Mouse (Mus musculus) heart, postnatal 0 days (tissue): Measurements from ENCODE around the gene Myo5a. TPM values are rescaled to one million over a fixed set of nuclear protein-coding genes. Genes with fewer than 3 reads are reported as not detected.
"Not testable (repeated sequence)": the region's sequence is repeated elsewhere in the genome, so short reads cannot be mapped to it uniquely, and the experiment has no call there.

ENCODE experiments used
- ATAC-seq: fragments of 200-750 bp; cut with Nextera tagmentation; 2 replicates; pipeline ENCODE4 v1.8.0; 2017; ENCODE audit warnings: low read depth, moderate number of reproducible peaks, moderate library complexity; ENCODE audit not compliant: insufficient read depth
- DNase-seq: peaks from one replicate; pipeline ENCODE4 v3.0.0-alpha.2; 2016; ENCODE audit warnings: low spot score
- H3K27ac ChIP-seq: fragments of 300-500 bp; sonication (generic); 2 replicates; pipeline ENCODE4 v1.5.1; 2014; ENCODE audit warnings: low read depth, mild to moderate bottlenecking
- H3K27me3 ChIP-seq: fragments of 300-500 bp; sonication (generic); 2 replicates; pipeline ENCODE4 v1.6.1; 2014; ENCODE audit warnings: low read length, mixed read lengths; ENCODE audit not compliant: control insufficient read depth, insufficient read depth
- H3K36me3 ChIP-seq: fragments of 300-500 bp; sonication (generic); replicated peaks from 2 replicates; pipeline ENCODE4 v1.6.1; 2014; ENCODE audit warnings: low read length, mixed read lengths; ENCODE audit not compliant: control insufficient read depth, insufficient read depth
- H3K4me1 ChIP-seq: fragments of 300-500 bp; sonication (generic); 2 replicates; pipeline ENCODE4 v1.6.1; 2014; ENCODE audit warnings: antibody characterized with exemption; ENCODE audit not compliant: control insufficient read depth, insufficient read depth
- H3K4me2 ChIP-seq: fragments of 300-500 bp; sonication (generic); 2 replicates; pipeline ENCODE4 v1.6.1; 2014; ENCODE audit warnings: low read depth, mild to moderate bottlenecking, low read length, moderate library complexity
- H3K4me3 ChIP-seq: fragments of 300-500 bp; sonication (generic); 2 replicates; pipeline ENCODE4 v1.5.1; 2014; ENCODE audit warnings: low read depth, low read length
- H3K9ac ChIP-seq: fragments of 300-500 bp; sonication (generic); replicated peaks from 2 replicates; pipeline ENCODE4 v1.6.1; 2014; ENCODE audit warnings: low read depth, low read length, mixed read lengths
- H3K9me3 ChIP-seq: fragments of 300-500 bp; sonication (generic); replicated peaks from 2 replicates; pipeline ENCODE4 v1.6.1; 2016; ENCODE audit warnings: low read length; ENCODE audit not compliant: control insufficient read depth
- CTCF ChIP-seq: IDR thresholded peaks from 2 replicates; pipeline ENCODE4 v1.5.1; 2016; ENCODE audit warnings: antibody characterized with exemption, control low read depth, low read depth
- EP300 ChIP-seq: IDR thresholded peaks from 2 replicates; pipeline ENCODE4 v1.6.1; 2016; ENCODE audit warnings: antibody characterized with exemption, low read depth
- WGBS: fragments of 180-500 bp; shearing (Covaris S2); extraction: QIAGEN DNeasy Blood & Tissue Kit; methylation state at CpG from one replicate; pipeline ENCODE4 v1.1.7; 2014; 5-methylcytosine and 5-hydroxymethylcytosine counted together
- polyA plus RNA-seq: library from polyadenylated mRNA; unstranded; fragments of >200 nt; fragmentation: Nextera tagmentation; extraction: Ambion mirVana; gene quantifications from 2 replicates; pipeline ENCODE4 v1.2.1, GENCODE M21; 2015
- total RNA-seq: library from RNA; depleted of rRNA; stranded (reverse); fragments of >200 nt; gene quantifications from 2 replicates; pipeline ENCODE4 v1.2.3, GENCODE M21; 2014; ENCODE audit warnings: low replicate concordance

Myo5a gene
- total and polyA plus RNA-seq, 2 experiments from 2014 or later: 3.6 to 7.1 TPM

- TF ChIP-seq CTCF: no peak
- no peak for TF ChIP-seq EP300
Measured at GRCm38 (mm10) chr9:75244527-75244926, 173.7 kb downstream of the Myo5a start.

GRCm38 (mm10) chr9:75246080-75246930 is 175.5 kb downstream of the Myo5a start:
- WGBS: 83% methylated on average over 13 of the region's 13 CpGs
- TF ChIP-seq CTCF (no peak), EP300 (no peak)

More at GRCm38 (mm10) chr9:75244527-75244926, 173.7 kb downstream of the Myo5a start:
- H3K4me3 ChIP-seq: no peak overlapping the region
- WGBS: 69% methylated on average over 4 of the region's 4 CpGs
- H3K9ac ChIP-seq: no peak overlapping the region
- no peaks in the 10 kb centered on the region for H3K9me3 ChIP-seq
- DNase-seq (no peak), ATAC-seq (no peak)
- H3K4me1 ChIP-seq: no peaks in the 10 kb centered on the region
- no peak overlapping the region for H3K27ac ChIP-seq
- H3K4me2 ChIP-seq: no peak overlapping the region
- no peaks in the 10 kb centered on the region for H3K36me3 ChIP-seq
- H3K27me3 ChIP-seq: no peaks in the 10 kb centered on the region

GRCm38 (mm10) chr9:75247870-75248269 is 177.1 kb downstream of the Myo5a start:
- H3K4me2 ChIP-seq: no peak overlapping the region
- no peak overlapping the region for H3K4me3 ChIP-seq
- no peak overlapping the region for H3K9ac ChIP-seq
- TF ChIP-seq CTCF (no peak), EP300 (no peak)
- no peak overlapping the region for H3K27ac ChIP-seq
- ATAC-seq: no peak
- no peaks in the 10 kb centered on the region for H3K27me3 ChIP-seq
- no peaks in the 10 kb centered on the region for H3K4me1 ChIP-seq
- 84% methylated on average over 6 of the region's 6 CpGs for WGBS
- no peaks in the 10 kb centered on the region for H3K9me3 ChIP-seq
- H3K36me3 ChIP-seq: no peaks in the 10 kb centered on the region
- no peak for DNase-seq

More at GRCm38 (mm10) chr9:75246080-75246930, 175.5 kb downstream of the Myo5a start:
- ATAC-seq: no peak
- Histone ChIP-seq H3K27ac (no peak overlapping the region), H3K4me3 (no peak overlapping the region), H3K4me1 (no peaks in the 10 kb centered on the region), H3K9ac (no peak overlapping the region), H3K9me3 (no peaks in the 10 kb centered on the region), H3K36me3 (no peaks in the 10 kb centered on the region), H3K27me3 (no peaks in the 10 kb centered on the region), H3K4me2 (no peak overlapping the region)
- no peak for DNase-seq

- Histone ChIP-seq H3K4me2 (no peak overlapping the region), H3K27me3 (no peaks in the 10 kb centered on the region), H3K4me3 (no peak overlapping the region), H3K36me3 (no peaks in the 10 kb centered on the region), H3K4me1 (no peaks in the 10 kb centered on the region), H3K27ac (no peak overlapping the region), H3K9ac (no peak overlapping the region), H3K9me3 (no peaks in the 10 kb centered on the region)
- 82% methylated on average over 1 of the region's 1 CpGs for WGBS
- ATAC-seq: no peak
- DNase-seq: no peak
- TF ChIP-seq EP300 (no peak), CTCF (no peak)
Measured at GRCm38 (mm10) chr9:75248359-75248758, 177.5 kb downstream of the Myo5a start.

DNA sequence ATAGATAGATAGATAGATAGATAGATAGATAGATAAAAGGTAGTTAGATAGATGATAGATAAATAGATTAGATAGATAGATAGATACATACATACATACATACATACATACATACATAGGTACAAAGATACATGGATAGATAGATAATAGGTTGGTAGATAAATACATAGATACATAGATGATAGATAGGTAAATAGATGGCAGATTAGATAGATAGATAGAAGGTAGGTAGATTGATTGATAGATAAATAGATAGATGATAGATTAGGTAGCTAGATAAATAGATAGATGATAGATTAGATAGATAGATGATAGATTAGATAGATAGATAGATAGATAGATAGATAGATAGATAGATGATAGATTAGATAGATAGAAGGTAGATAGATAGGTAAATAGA is 178.1 kb downstream of the Myo5a start:
- Histone ChIP-seq H3K4me3 (no peak overlapping the region), H3K9me3 (no peaks in the 10 kb centered on the region), H3K36me3 (no peaks in the 10 kb centered on the region), H3K4me1 (0 out of 2 replicates have a peak, but pooled peaks cover 2% of the 10 kb centered on the region), H3K9ac (no peak overlapping the region), H3K27ac (no peak overlapping the region), H3K4me2 (no peak overlapping the region), H3K27me3 (no peaks in the 10 kb centered on the region)
- ATAC-seq (no peak), DNase-seq (no peak)
- no peak for TF ChIP-seq CTCF
- TF ChIP-seq EP300: no peak

- H3K36me3 ChIP-seq, H3K4me3 ChIP-seq, H3K9me3 ChIP-seq, H3K9ac ChIP-seq, H3K27ac ChIP-seq, H3K4me2 ChIP-seq, DNase-seq, ATAC-seq, H3K27me3 ChIP-seq: not testable (repeated sequence)
- 66% methylated on average over 6 of the region's 6 CpGs for WGBS
- H3K4me1 ChIP-seq: peaks cover 14% of the 10 kb centered on the region
Measured at GRCm38 (mm10) chr9:75253158-75253557, 182.3 kb downstream of the Myo5a start.
